Mouse (Mus musculus) kidney, adult 11 months (tissue): Measurements from ENCODE around the gene Abhd15.

ENCODE experiments used
- DNase-seq: peaks from one replicate; pipeline ENCODE4 v3.0.0; 2022

The Abhd15 gene

GRCm38 (mm10) chr11:77493512-77494343 is 21.2 kb upstream of the Abhd15 start, which contains the start of gene Git1:
TSS of gene Git1 (plus strand) at chr11:77493562.
- DNase-seq, result peak; percentile 64

- no peak for DNase-seq
These were observed 20.6 kb upstream of the Abhd15 start for GRCm38 (mm10) chr11:77494344-77494676.

- no peak for DNase-seq
These were observed 20.1 kb upstream of the Abhd15 start for GRCm38 (mm10) chr11:77494782-77495181.

- no peak for DNase-seq
These were observed 19.4 kb upstream of the Abhd15 start for GRCm38 (mm10) chr11:77495507-77495906.

GRCm38 (mm10) chr11:77497341-77497756 is 17.6 kb upstream of the Abhd15 start:
- peak; percentile 82 for DNase-seq

GRCm38 (mm10) chr11:77497851-77498250 is 17.1 kb upstream of the Abhd15 start:
- DNase-seq, result no peak

- no peak for DNase-seq
These were observed 16.4 kb upstream of the Abhd15 start for GRCm38 (mm10) chr11:77498261-77499139.

GRCm38 (mm10) chr11:77499354-77499753 is 15.6 kb upstream of the Abhd15 start:
- DNase-seq, result no peak

- DNase-seq, result peak; percentile 42
These were observed 14.3 kb upstream of the Abhd15 start for GRCm38 (mm10) chr11:77500361-77501325.

GRCm38 (mm10) chr11:77501392-77501791 is 13.5 kb upstream of the Abhd15 start:
- peak; percentile 69 for DNase-seq

GRCm38 (mm10) chr11:77501971-77502370 is 12.9 kb upstream of the Abhd15 start:
- DNase-seq, result peak; percentile 2

GRCm38 (mm10) chr11:77502481-77502880 is 12.4 kb upstream of the Abhd15 start:
- DNase-seq, result peak; percentile 3

- DNase-seq, result no peak
These were observed 11.4 kb upstream of the Abhd15 start for GRCm38 (mm10) chr11:77503511-77503910.

GRCm38 (mm10) chr11:77504377-77504776 is 10.5 kb upstream of the Abhd15 start:
- DNase-seq, result no peak

- no peak for DNase-seq
These were observed 9.5 kb upstream of the Abhd15 start for GRCm38 (mm10) chr11:77505291-77505980.

- peak; percentile 86 for DNase-seq
These were observed 8.6 kb upstream of the Abhd15 start for GRCm38 (mm10) chr11:77506273-77506672.

- DNase-seq, result no peak
These were observed 8.0 kb upstream of the Abhd15 start for GRCm38 (mm10) chr11:77506941-77507340.

- DNase-seq, result peak; percentile 17
These were observed 7.5 kb upstream of the Abhd15 start for GRCm38 (mm10) chr11:77507426-77507825.

- DNase-seq, result peak; percentile 83
These were observed 6.6 kb upstream of the Abhd15 start for GRCm38 (mm10) chr11:77508068-77509021.

- no peak for DNase-seq
These were observed 3.6 kb upstream of the Abhd15 start for GRCm38 (mm10) chr11:77511336-77511735.
